Mouse (Mus musculus): ENCODE data around the gene Pdhb. TPM values are rescaled to one million over a fixed set of nuclear protein-coding genes. Genes with fewer than 3 reads are reported as not detected.

Gene Pdhb
- total and polyA plus RNA-seq, 2 experiments from 2014 or later: 151 to 249 TPM

DNA sequence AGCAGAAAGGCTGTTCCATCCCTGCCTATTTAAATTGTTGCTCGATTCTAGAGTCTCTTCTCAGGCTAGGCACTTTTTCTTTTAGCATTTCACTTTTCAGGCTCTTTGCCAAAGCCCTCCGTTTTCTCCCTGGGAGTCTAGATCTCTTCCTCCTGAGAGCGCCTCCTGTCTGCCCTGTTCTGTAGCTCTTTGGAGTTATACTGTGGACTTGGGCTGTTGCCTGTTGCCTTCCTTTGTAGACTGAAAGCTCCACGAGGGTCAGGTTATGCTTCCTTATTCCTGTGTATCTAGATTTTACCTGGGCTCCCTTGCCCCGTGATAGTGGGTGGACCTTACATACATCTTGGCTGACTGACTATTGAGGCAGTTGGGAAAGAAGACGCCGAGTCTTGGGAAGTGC is 45.4 kb upstream of the Pdhb start:
- ATAC-seq: no peak
- peaks cover 9% of the 10 kb centered on the region for H3K36me3 ChIP-seq (ENCODE audit: insufficient read depth)
- H3K9me3 ChIP-seq (ENCODE audit: low read length): no peaks in the 10 kb centered on the region
- peak; percentile 30 for TF ChIP-seq CTCF (IDR thresholded peaks at IDR 0.05; ENCODE audit: low read depth)
- H3K4me3 ChIP-seq (ENCODE audit: low read depth, low read length): no peak overlapping the region
- H3K4me1 ChIP-seq (ENCODE audit: insufficient read depth): peaks cover 5% of the 10 kb centered on the region; the same call in 1 of the 2 replicates
- 22% methylated on average over 7 of the region's 7 CpGs for WGBS
- no peaks in the 10 kb centered on the region for H3K27me3 ChIP-seq (ENCODE audit: insufficient read depth, low read length)
- 0 out of 2 replicates have a peak overlapping the region, but pooled peaks have one; percentile 45 for H3K27ac ChIP-seq (ENCODE audit: low read depth, low read length)
- 0 out of 2 replicates have a peak overlapping the region, but pooled peaks have one; percentile 3 for H3K4me2 ChIP-seq (ENCODE audit: low read depth)
- H3K9ac ChIP-seq: no peak overlapping the region
- peak; percentile 35 for DNase-seq

- Histone ChIP-seq H3K27me3 (ENCODE audit: insufficient read depth, low read length) (no peaks in the 10 kb centered on the region), H3K4me1 (ENCODE audit: insufficient read depth) (peaks cover 5% of the 10 kb centered on the region; the same call in 1 of the 2 replicates), H3K27ac (ENCODE audit: low read depth, low read length) (no peak overlapping the region), H3K36me3 (ENCODE audit: insufficient read depth) (no peaks in the 10 kb centered on the region), H3K9ac (no peak overlapping the region), H3K9me3 (ENCODE audit: low read length) (no peaks in the 10 kb centered on the region), H3K4me3 (ENCODE audit: low read depth, low read length) (peak overlapping the region; percentile 82; the same call in 1 of the 2 replicates), H3K4me2 (ENCODE audit: low read depth) (peak overlapping the region; percentile 79)
- no peak for ATAC-seq
- WGBS: 57% methylated on average over 5 of the region's 5 CpGs
- TF ChIP-seq CTCF (IDR thresholded peaks at IDR 0.05; ENCODE audit: low read depth): no peak
- no peak for DNase-seq
Observed at GRCm38 (mm10) chr14:8216100-8216499, 43.3 kb upstream of the Pdhb start.

DNA sequence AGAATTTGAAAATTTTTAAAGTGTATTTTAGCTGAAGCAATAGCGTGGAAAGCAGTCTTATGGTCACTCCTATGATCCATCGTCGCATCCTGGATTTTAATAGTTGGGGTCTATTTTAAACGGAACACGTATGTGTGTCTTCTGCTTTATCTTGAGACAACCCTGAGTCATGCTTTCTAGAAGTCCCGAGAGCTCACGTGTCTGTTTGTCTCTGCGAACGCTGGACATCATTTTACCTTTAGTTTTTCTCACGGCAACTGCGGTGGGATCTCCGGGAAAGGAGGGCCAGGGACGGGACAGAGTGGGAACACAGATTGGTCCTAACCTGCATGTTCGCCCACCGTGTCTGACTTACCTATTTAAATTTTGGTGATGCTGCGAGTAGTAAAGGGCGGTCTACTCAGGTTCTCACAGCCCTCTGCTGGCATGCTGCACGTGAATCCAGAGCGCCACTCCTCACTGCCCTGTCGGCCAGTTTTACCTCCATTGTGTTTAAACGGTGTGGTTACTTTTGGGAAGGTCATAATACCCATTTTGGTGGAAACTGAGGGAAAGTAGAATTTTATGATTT is 42.5 kb upstream of the Pdhb start:
- Histone ChIP-seq H3K4me2 (ENCODE audit: low read depth) (peak overlapping the region; percentile 79), H3K4me3 (ENCODE audit: low read depth, low read length) (peak overlapping the region; percentile 82), H3K36me3 (ENCODE audit: insufficient read depth) (no peaks in the 10 kb centered on the region), H3K9ac (peak overlapping the region; percentile 81), H3K27me3 (ENCODE audit: insufficient read depth, low read length) (no peaks in the 10 kb centered on the region), H3K4me1 (ENCODE audit: insufficient read depth) (peaks cover 5% of the 10 kb centered on the region; the same call in 1 of the 2 replicates), H3K9me3 (ENCODE audit: low read length) (no peaks in the 10 kb centered on the region), H3K27ac (ENCODE audit: low read depth, low read length) (no peak overlapping the region)
- WGBS: 18% methylated on average over 21 of the region's 21 CpGs
- TF ChIP-seq CTCF (IDR thresholded peaks at IDR 0.05; ENCODE audit: low read depth): 0 out of 2 replicates have a peak, but pooled peaks have one; percentile 31
- no peak for ATAC-seq
- no peak for DNase-seq

DNA sequence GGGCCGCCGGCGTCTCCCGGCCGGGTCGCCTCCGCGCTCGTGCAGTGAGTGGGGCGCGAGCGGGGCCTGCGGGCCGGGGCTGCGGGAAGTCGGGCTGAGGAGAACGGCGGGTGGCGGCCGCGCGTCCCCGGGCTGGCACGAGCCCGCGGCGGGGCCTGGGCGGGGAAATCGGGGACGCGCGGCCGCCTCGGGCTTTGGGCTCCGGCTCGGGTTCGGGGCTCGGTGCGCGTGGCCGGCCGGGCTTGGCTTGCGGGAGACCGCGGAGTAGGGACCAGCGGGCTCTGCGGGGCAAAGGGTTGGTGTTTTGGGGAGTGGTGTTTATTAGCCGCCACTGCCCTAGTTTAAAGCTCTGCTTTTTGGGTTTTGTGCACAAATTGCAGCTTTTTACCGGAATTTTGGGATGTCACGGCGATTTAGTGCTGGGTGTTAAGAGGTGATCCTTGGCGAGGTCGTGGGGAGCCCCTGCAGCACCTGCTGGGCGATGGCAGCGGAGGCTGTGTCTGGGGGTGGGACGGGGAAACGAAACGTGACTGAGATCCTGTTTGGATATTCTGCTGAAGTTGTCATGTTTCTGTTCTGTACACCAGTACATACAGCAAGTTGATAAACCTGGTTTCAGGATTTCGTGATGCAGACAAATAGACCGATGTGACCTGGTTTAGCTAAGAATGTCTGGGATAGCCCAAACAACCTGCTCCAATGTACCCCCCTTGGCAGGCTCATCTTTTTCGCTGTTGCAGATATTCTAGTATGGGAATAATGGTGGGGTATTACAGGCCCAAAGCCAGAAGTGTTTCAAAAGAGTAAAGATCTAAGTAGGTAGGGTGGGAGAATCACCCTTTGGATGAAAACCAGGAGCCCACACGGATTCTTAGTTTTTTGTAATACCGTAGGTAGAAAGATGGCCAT is 41.7 kb upstream of the Pdhb start:
- H3K9me3 ChIP-seq (ENCODE audit: low read length): no peaks in the 10 kb centered on the region
- H3K4me1 ChIP-seq (ENCODE audit: insufficient read depth): peaks cover 6% of the 10 kb centered on the region; the same call in 1 of the 2 replicates
- peak; percentile 81 for ATAC-seq
- peak overlapping the region; percentile 92 for H3K27ac ChIP-seq (ENCODE audit: low read depth, low read length)
- peak overlapping the region; percentile 81 for H3K9ac ChIP-seq
- peak overlapping the region; percentile 79 for H3K4me2 ChIP-seq (ENCODE audit: low read depth)
- H3K27me3 ChIP-seq (ENCODE audit: insufficient read depth, low read length): no peaks in the 10 kb centered on the region
- TF ChIP-seq CTCF (IDR thresholded peaks at IDR 0.05; ENCODE audit: low read depth): no peak
- DNase-seq: peak; percentile 52
- 3% methylated on average over 53 of the region's 63 CpGs for WGBS
- no peaks in the 10 kb centered on the region for H3K36me3 ChIP-seq (ENCODE audit: insufficient read depth)
- peak overlapping the region; percentile 82 for H3K4me3 ChIP-seq (ENCODE audit: low read depth, low read length)

DNA sequence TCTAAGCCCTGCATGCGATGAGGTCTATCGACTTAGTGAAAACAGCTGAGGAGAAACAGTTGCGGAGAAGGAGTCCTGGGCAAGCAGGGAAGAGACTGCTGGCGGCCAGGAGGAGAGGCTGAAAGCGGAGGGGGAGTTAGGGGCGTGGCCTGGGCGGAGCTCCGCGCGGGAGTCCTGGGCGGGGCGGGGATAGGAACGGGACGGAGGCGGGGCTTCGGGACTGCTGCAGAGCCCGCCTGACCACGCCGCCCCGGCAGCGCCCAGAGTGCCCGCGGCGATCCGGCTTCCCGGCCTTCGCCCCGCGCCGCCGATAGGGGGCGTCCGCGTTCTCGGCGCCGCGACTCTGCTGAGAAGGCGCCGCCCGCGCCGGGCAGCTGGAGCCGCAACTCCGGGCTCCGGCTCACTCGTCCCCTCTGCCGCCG is 41.0 kb upstream of the Pdhb start, which contains the start of gene Kctd6:
Gene Kctd6, plus strand, starts transcription at position 338 of the 422 bp plus-strand sequence.
- Histone ChIP-seq H3K27ac (ENCODE audit: low read depth, low read length) (peak within 1 kb of the TSS; percentile 92), H3K9me3 (ENCODE audit: low read length) (no peaks in the 10 kb centered on the region), H3K36me3 (ENCODE audit: insufficient read depth) (no peaks in the 10 kb centered on the region), H3K4me1 (ENCODE audit: insufficient read depth) (peaks cover 9% of the 10 kb centered on the region), H3K4me2 (ENCODE audit: low read depth) (peak within 1 kb of the TSS; percentile 79), H3K9ac (peak within 1 kb of the TSS; percentile 81), H3K27me3 (ENCODE audit: insufficient read depth, low read length) (no peaks in the 10 kb centered on the region), H3K4me3 (ENCODE audit: low read depth, low read length) (peak within 1 kb of the TSS; percentile 82)
- 3% methylated on average over 24 of the region's 49 CpGs for WGBS
- peak; percentile 96 for DNase-seq
- TF ChIP-seq CTCF (IDR thresholded peaks at IDR 0.05; ENCODE audit: low read depth): peak; percentile 70
- ATAC-seq: peak; percentile 95

- no peak for TF ChIP-seq CTCF (IDR thresholded peaks at IDR 0.05; ENCODE audit: low read depth)
- H3K36me3 ChIP-seq (ENCODE audit: insufficient read depth): no peaks in the 10 kb centered on the region
- no peak overlapping the region for H3K9ac ChIP-seq
- no peak overlapping the region for H3K27ac ChIP-seq (ENCODE audit: low read depth, low read length)
- H3K27me3 ChIP-seq (ENCODE audit: insufficient read depth, low read length): no peaks in the 10 kb centered on the region
- no peak for ATAC-seq
- peaks cover 6% of the 10 kb centered on the region for H3K4me1 ChIP-seq (ENCODE audit: insufficient read depth)
- H3K9me3 ChIP-seq (ENCODE audit: low read length): no peaks in the 10 kb centered on the region
- H3K4me2 ChIP-seq (ENCODE audit: low read depth): no peak overlapping the region
- H3K4me3 ChIP-seq (ENCODE audit: low read depth, low read length): no peak overlapping the region
- 73% methylated on average over 2 of the region's 2 CpGs for WGBS
- no peak for DNase-seq
Observed at GRCm38 (mm10) chr14:8212996-8213395, 40.2 kb upstream of the Pdhb start.
